Mouse (Mus musculus) lung, postnatal 4 days (tissue): ENCODE data around the gene Ppm1m.
"Not testable (repeated sequence)": the region's sequence is repeated elsewhere in the genome, so short reads cannot be mapped to it uniquely, and the experiment has no call there.

Experiments used
- DNase-seq, 2 experiments: peaks; one replicate each; pipeline ENCODE4 v3.0.0; 2021

The Ppm1m gene

GRCm38 (mm10) chr9:106191355-106191754 is 8.2 kb downstream of the Ppm1m start:
- no peak for DNase-seq

- DNase-seq = no peak
These were observed 15.6 kb downstream of the Ppm1m start for GRCm38 (mm10) chr9:106183996-106184395.

GRCm38 (mm10) chr9:106182146-106182545 is 17.4 kb downstream of the Ppm1m start:
- no peak for DNase-seq

- DNase-seq = no peak
These were observed 19.6 kb downstream of the Ppm1m start for GRCm38 (mm10) chr9:106179964-106180363.

- DNase-seq = no peak
These were observed 20.1 kb downstream of the Ppm1m start for GRCm38 (mm10) chr9:106179454-106179853.

- no peak for DNase-seq
These were observed 21.7 kb downstream of the Ppm1m start for GRCm38 (mm10) chr9:106177799-106178198.

- no peak for DNase-seq
These were observed 22.8 kb downstream of the Ppm1m start for GRCm38 (mm10) chr9:106176769-106177168.

- DNase-seq = no peak
These were observed 23.9 kb downstream of the Ppm1m start for GRCm38 (mm10) chr9:106175552-106176200.

- no peak for DNase-seq
These were observed 26.2 kb downstream of the Ppm1m start for GRCm38 (mm10) chr9:106173363-106173762.

GRCm38 (mm10) chr9:106172527-106172926 is 27.0 kb downstream of the Ppm1m start:
- no peak for DNase-seq

- DNase-seq = peak; percentile 75 to 76
These were observed 28.0 kb downstream of the Ppm1m start for GRCm38 (mm10) chr9:106171346-106172158.

- DNase-seq = peak; percentile 92
These were observed 28.8 kb downstream of the Ppm1m start, which contains the start of gene Wdr82 for GRCm38 (mm10) chr9:106170556-106171345. Gene Wdr82, plus strand, starts transcription at chr9:106170928.

- DNase-seq = no peak
These were observed 29.6 kb downstream of the Ppm1m start for GRCm38 (mm10) chr9:106169917-106170316.

GRCm38 (mm10) chr9:106169006-106169405 is 30.5 kb downstream of the Ppm1m start:
- not testable (repeated sequence) for DNase-seq

GRCm38 (mm10) chr9:106167703-106168102 is 31.8 kb downstream of the Ppm1m start:
- peak in 1 of 2 experiments; percentile 44 for DNase-seq

GRCm38 (mm10) chr9:106167241-106167640 is 32.3 kb downstream of the Ppm1m start:
- no peak for DNase-seq

- DNase-seq = no peak
These were observed 32.8 kb downstream of the Ppm1m start for GRCm38 (mm10) chr9:106166709-106167108.

GRCm38 (mm10) chr9:106160426-106160825 is 39.1 kb downstream of the Ppm1m start:
- no peak for DNase-seq

- peak; percentile 95 to 96 for DNase-seq
These were observed 39.7 kb downstream of the Ppm1m start for GRCm38 (mm10) chr9:106159784-106160301.

- DNase-seq = no peak
These were observed 40.3 kb downstream of the Ppm1m start for GRCm38 (mm10) chr9:106159237-106159636.

- no peak for DNase-seq
These were observed 41.5 kb downstream of the Ppm1m start, which contains the start of gene Glyctk for GRCm38 (mm10) chr9:106158037-106158491. Gene Glyctk, minus strand, starts transcription at chr9:106158138.

GRCm38 (mm10) chr9:106157623-106157925 is 42.0 kb downstream of the Ppm1m start:
- DNase-seq = no peak
